Mouse (Mus musculus) stomach, postnatal 0 days (tissue): ENCODE measurements around the gene Trappc6a.

Source experiments
- CTCF ChIP-seq: IDR thresholded peaks from 2 replicates; pipeline ENCODE4 v1.5.1; 2016; ENCODE audit warnings: antibody characterized with exemption, low read depth, mild to moderate bottlenecking, moderate library complexity
- EP300 ChIP-seq: optimal IDR thresholded peaks from 2 replicates; pipeline ENCODE3; 2016; ENCODE audit warnings: antibody characterized with exemption

- TF ChIP-seq CTCF, result no peak
- TF ChIP-seq EP300, result no peak
These were observed 37.9 kb upstream of the Trappc6a start for GRCm38 (mm10) chr7:19470308-19470707.
